Mouse (Mus musculus) kidney, adult 2 months (tissue): ENCODE data around the gene Acat2. TPM values are rescaled to one million over a fixed set of nuclear protein-coding genes. Genes with fewer than 3 reads are reported as not detected.
"Not testable (repeated sequence)": the region's sequence is repeated elsewhere in the genome, so short reads cannot be mapped to it uniquely, and the experiment has no call there.

Experiments used
- DNase-seq: peaks from one replicate; pipeline ENCODE4 v3.0.0; 2021
- H3K27ac ChIP-seq: fragments of 200-500 bp; 2 replicates; pipeline ENCODE4 v1.5.1; 2012; ENCODE audit warnings: low read depth, low read length, control low read depth, inconsistent platforms; ENCODE audit not compliant: insufficient read depth
- H3K27me3 ChIP-seq: fragments of 200-500 bp; replicated peaks from 2 replicates; pipeline ENCODE4 v1.6.1; 2012; ENCODE audit warnings: mild to moderate bottlenecking, moderate library complexity, low read length, inconsistent platforms; ENCODE audit not compliant: control insufficient read depth, insufficient read depth
- H3K36me3 ChIP-seq: fragments of 200-500 bp; 2 replicates; pipeline ENCODE4 v1.6.1; 2012; ENCODE audit warnings: mild to moderate bottlenecking, moderate library complexity, low read length, inconsistent platforms; ENCODE audit not compliant: control insufficient read depth, insufficient read depth
- H3K4me1 ChIP-seq: fragments of 200-500 bp; 2 replicates; pipeline ENCODE4 v1.6.1; 2011; ENCODE audit warnings: low read length; ENCODE audit not compliant: control insufficient read depth, insufficient read depth
- H3K4me3 ChIP-seq: fragments of 200-500 bp; 2 replicates; pipeline ENCODE4 v1.5.1; 2011; ENCODE audit warnings: mild to moderate bottlenecking, low read depth, low read length, control low read depth; ENCODE audit not compliant: insufficient read depth
- CTCF ChIP-seq: fragments of 200-500 bp; conservative IDR thresholded peaks from 2 replicates; pipeline ENCODE4 v1.5.1; 2011; ENCODE audit warnings: low read depth, mild to moderate bottlenecking, control low read depth, low read length, moderate library complexity, mixed read lengths; ENCODE audit not compliant: insufficient read depth, insufficient read length
- POLR2A ChIP-seq: fragments of 200-500 bp; IDR thresholded peaks from one replicate; pipeline ENCODE4 v1.6.1; 2011; ENCODE audit warnings: low read depth, low read length, control low read depth
- WGBS: fragments of 180-500 bp; shearing (Covaris S2); methylation state at CpG from one replicate; pipeline ENCODE4 v1.1.7; 2018; 5-methylcytosine and 5-hydroxymethylcytosine counted together
- polyA plus RNA-seq: library from polyadenylated mRNA; depleted of rRNA; stranded (reverse); fragments of >200 nt; gene quantifications from 2 replicates; pipeline ENCODE4 v1.2.3, GENCODE M21; 2012

The Acat2 gene
- polyA plus RNA-seq, 1 experiment: 54.3 TPM

DNA sequence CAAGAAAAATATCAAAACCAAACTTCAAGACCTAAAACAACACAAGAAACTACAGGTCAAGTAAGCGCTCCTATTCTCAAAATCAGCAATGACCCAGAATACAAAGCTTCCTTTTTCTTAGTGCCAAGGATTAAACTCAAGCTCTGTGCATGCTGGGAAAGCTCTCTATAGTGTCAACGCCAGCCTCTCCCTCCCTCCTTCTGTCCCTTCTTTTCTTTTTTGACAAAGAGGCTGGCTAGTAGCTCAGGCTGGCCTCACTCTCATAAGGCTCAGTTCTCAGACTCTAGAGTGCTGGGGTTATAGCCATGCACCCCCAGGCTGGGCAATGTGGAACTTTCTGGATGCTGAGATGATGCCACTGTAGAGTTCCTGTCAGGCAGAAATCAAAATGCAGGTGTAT, 22.5 kb downstream of the Acat2 start:
- H3K36me3 ChIP-seq: peaks cover 1% of the 10 kb centered on the region; the same call in 1 of the 2 replicates
- no peak overlapping the region for H3K4me3 ChIP-seq
- H3K27ac ChIP-seq: no peak overlapping the region
- no peaks in the 10 kb centered on the region for H3K27me3 ChIP-seq
- H3K4me1 ChIP-seq: peaks cover 17% of the 10 kb centered on the region; the same call in 1 of the 2 replicates
- 73% methylated on average over 2 of the region's 2 CpGs for WGBS
- DNase-seq: no peak
- TF ChIP-seq CTCF (no peak), POLR2A (no peak)

DNA sequence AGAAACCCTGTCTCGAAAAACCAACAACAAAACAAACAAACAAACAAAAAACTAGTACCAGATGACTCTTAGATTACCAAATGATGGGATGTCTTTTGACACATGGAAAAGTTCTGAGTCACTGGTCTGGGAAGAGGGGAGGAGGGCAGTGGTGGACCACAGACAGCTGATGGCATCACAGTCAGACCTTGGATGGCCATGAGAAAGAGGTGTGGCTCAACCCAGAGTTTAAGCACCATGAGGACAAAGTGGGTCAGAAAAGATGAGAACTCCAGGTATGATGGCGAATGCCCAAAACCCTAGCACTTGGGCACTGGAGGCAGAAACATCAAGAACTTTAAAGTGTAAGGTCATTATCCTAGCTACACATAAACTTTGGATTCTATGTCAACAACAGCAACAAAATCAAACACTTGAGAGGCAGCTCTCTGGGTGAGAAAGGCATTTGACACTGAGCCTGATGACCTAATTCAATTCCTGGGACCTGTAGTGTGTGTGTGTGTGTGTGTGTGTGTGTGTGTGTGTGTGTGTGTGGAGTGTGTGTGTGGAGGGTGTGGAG, 23.1 kb downstream of the Acat2 start:
- no peaks in the 10 kb centered on the region for H3K36me3 ChIP-seq
- peaks cover 17% of the 10 kb centered on the region; the same call in 1 of the 2 replicates for H3K4me1 ChIP-seq
- DNase-seq: no peak
- WGBS: 74% methylated on average over 2 of the region's 2 CpGs
- TF ChIP-seq POLR2A: no peak
- no peak for TF ChIP-seq CTCF
- no peak overlapping the region for H3K27ac ChIP-seq
- no peak overlapping the region for H3K4me3 ChIP-seq
- H3K27me3 ChIP-seq: no peaks in the 10 kb centered on the region

- TF ChIP-seq POLR2A (no peak), CTCF (no peak)
- WGBS: 28% methylated on average over 4 of the region's 4 CpGs
- DNase-seq: peak; percentile 74
- Histone ChIP-seq H3K36me3 (no peaks in the 10 kb centered on the region), H3K4me1 (peaks cover 14% of the 10 kb centered on the region; the same call in 1 of the 2 replicates), H3K4me3 (no peak overlapping the region), H3K27ac (peak overlapping the region; percentile 89), H3K27me3 (no peaks in the 10 kb centered on the region)
Observed at GRCm38 (mm10) chr17:12935719-12936118, 24.8 kb downstream of the Acat2 start.

DNA sequence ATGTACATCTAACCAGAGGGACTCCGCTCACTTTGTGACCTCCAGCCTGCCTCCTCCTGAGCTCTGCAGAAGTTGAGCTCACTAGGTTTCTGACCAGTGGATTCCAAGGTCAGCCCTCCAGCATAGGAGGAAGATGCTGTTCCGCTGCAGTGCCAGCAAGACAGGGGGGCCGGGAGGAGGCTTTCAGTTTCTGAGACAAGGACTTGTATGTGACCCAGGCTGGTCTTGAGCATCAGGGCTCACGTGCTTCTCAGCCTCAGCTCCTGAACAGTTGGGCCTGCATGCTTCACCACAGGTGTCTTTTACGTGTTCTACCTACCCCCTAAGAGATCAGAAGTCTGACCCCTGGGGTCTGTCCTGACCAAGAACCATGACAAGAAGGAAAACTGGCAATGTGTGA, 29.0 kb downstream of the Acat2 start:
- not testable (repeated sequence) for H3K27ac ChIP-seq, H3K27me3 ChIP-seq, H3K36me3 ChIP-seq, DNase-seq, H3K4me3 ChIP-seq
- WGBS: 76% methylated on average over 5 of the region's 5 CpGs
- peaks cover 11% of the 10 kb centered on the region; the same call in 1 of the 2 replicates for H3K4me1 ChIP-seq

GRCm38 (mm10) chr17:12925703-12926180, 34.8 kb downstream of the Acat2 start:
- H3K36me3 ChIP-seq: peaks cover 17% of the 10 kb centered on the region
- no peak overlapping the region for H3K4me3 ChIP-seq
- no peak overlapping the region for H3K27ac ChIP-seq
- H3K4me1 ChIP-seq: no peaks in the 10 kb centered on the region
- H3K27me3 ChIP-seq: no peaks in the 10 kb centered on the region
- WGBS: 84% methylated on average over 8 of the region's 8 CpGs
- peak; percentile 38 for DNase-seq
- no peak for TF ChIP-seq POLR2A
- TF ChIP-seq CTCF: no peak

DNA sequence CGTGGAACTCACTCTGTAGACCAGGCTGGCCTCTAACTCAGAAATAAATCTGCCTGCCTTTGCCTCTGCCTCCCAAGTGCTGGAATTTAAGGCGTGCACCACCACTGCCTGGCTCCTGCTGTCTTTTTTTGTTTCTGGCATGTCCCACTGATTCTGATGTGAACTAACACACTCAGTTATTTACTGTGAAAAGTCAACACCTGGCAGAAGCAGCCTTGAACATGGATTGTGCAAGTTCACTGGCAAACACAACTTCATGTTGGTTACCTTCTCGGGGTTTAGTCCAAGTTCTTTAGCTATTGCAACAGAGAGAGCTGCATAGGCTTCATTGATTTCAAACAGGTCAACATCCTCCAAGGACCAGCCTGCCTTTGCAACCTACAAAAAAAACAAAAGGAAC, 35.5 kb downstream of the Acat2 start:
- DNase-seq: peak; percentile 9
- TF ChIP-seq POLR2A (no peak), CTCF (no peak)
- no peaks in the 10 kb centered on the region for H3K27me3 ChIP-seq
- 94% methylated on average over 3 of the region's 3 CpGs for WGBS
- H3K4me3 ChIP-seq: no peak overlapping the region
- H3K4me1 ChIP-seq: no peaks in the 10 kb centered on the region
- no peak overlapping the region for H3K27ac ChIP-seq
- peaks cover 19% of the 10 kb centered on the region for H3K36me3 ChIP-seq

GRCm38 (mm10) chr17:12921073-12921472, 39.5 kb downstream of the Acat2 start:
- Histone ChIP-seq H3K4me1 (0 out of 2 replicates have a peak, but pooled peaks cover 2% of the 10 kb centered on the region), H3K27ac (no peak overlapping the region), H3K4me3 (no peak overlapping the region), H3K27me3 (no peaks in the 10 kb centered on the region), H3K36me3 (peaks cover 18% of the 10 kb centered on the region)
- WGBS: 98% methylated on average over 1 of the region's 1 CpGs
- TF ChIP-seq POLR2A (no peak), CTCF (no peak)
- DNase-seq: no peak
